Comparison of ENCODE assay signal across 9 mouse cellular contexts in genomic region chr3:126978768-126979410, GRCm38 (mm10).
DNase-seq lines count a peak whose midpoint lies in the region; ATAC-seq and TF ChIP-seq lines count a peak whose summit lies in the region.
"Had no signal": no experiment of that assay in that cellular context is flagged by ENCODE, and none has a peak within 500 bp of the region (broad histone marks: within the 10 kb centered on the region; RNA-seq: fewer than 3 reads in every experiment).

No protein-coding gene starts in this region.

- peak; percentile 40 for DNase-seq in ES-E14 (ENCODE audit: low read depth, low spot score)
- peak; percentile 86 for DNase-seq in adrenal gland, postnatal 14 days
- peak; percentile 84 for DNase-seq in embryo, embryonic 11 days
- DNase-seq in gastrocnemius, postnatal 4 days (ENCODE audit: low spot score in 2 of 2), result peak; percentile 62 to 79
- DNase-seq in kidney, postnatal 36 days, result peak; percentile 45 to 84
- peak; percentile 79 for DNase-seq in lung, postnatal 0 days (ENCODE audit: low spot score)
- DNase-seq in right cerebral cortex, adult 2 months (ENCODE audit: low spot score in 2 of 2), result peak; percentile 80 to 85

- 66% methylated on average over 11 of the region's 11 CpGs for WGBS in lung, postnatal 0 days

- no peaks in the 10 kb centered on the region for H3K36me3 ChIP-seq in ES-E14 (ENCODE audit: control insufficient read depth, insufficient read depth, low read length, poor library complexity, severe bottlenecking)
- H3K36me3 ChIP-seq in lung, postnatal 0 days (ENCODE audit: insufficient read depth, low read length), result no peaks in the 10 kb centered on the region
- H3K36me3 ChIP-seq: limb, embryonic 12.5 days had no signal

- TF ChIP-seq EP300 in lung, postnatal 0 days (IDR thresholded peaks at IDR 0.05), result no peak

- no peaks in the 10 kb centered on the region for H3K27me3 ChIP-seq in lung, postnatal 0 days (replicated peaks; ENCODE audit: insufficient read depth, low read length)
- H3K27me3 ChIP-seq: limb, embryonic 12.5 days had no signal

- peak; percentile 86 for TF ChIP-seq CTCF in lung, postnatal 0 days (IDR thresholded peaks at IDR 0.05)

- H3K4me1 ChIP-seq in ES-E14 (ENCODE audit: control insufficient read depth in 2 of 2, insufficient read depth in 2 of 2, low read length in 2 of 2, poor library complexity in 1 of 2), result no peaks in the 10 kb centered on the region; a peak in 1 of 4 replicates
- H3K4me1 ChIP-seq in lung, postnatal 0 days (ENCODE audit: insufficient read depth, low read depth, low read length), result no peaks in the 10 kb centered on the region
- H3K4me1 ChIP-seq: limb, embryonic 12.5 days had no signal

- no peak overlapping the region for H3K9ac ChIP-seq in ES-E14 (ENCODE audit: insufficient read depth, low read depth, low read length, poor library complexity, severe bottlenecking)
- H3K9ac ChIP-seq in lung, postnatal 0 days (replicated peaks; ENCODE audit: low read depth), result no peak overlapping the region
- H3K9ac ChIP-seq: limb, embryonic 12.5 days had no signal

- H3K4me2 ChIP-seq in lung, postnatal 0 days (replicated peaks; ENCODE audit: low read depth, low read length), result no peak overlapping the region
- H3K4me2 ChIP-seq: limb, embryonic 12.5 days had no signal

- no peak overlapping the region for H3K27ac ChIP-seq in ES-E14 (ENCODE audit: insufficient read depth, low read depth, low read length, poor library complexity, severe bottlenecking)
- H3K27ac ChIP-seq in lung, postnatal 0 days (ENCODE audit: low read length), result no peak overlapping the region
- H3K27ac ChIP-seq: limb, embryonic 12.5 days had no signal

- H3K9me3 ChIP-seq in ES-E14 (ENCODE audit: control insufficient read depth, insufficient read depth, low read depth, low read length), result no peaks in the 10 kb centered on the region
- no peaks in the 10 kb centered on the region for H3K9me3 ChIP-seq in lung, postnatal 0 days (ENCODE audit: low read length)
- H3K9me3 ChIP-seq: limb, embryonic 12.5 days had no signal

- ATAC-seq in lung, postnatal 0 days, result peak; percentile 55
- ATAC-seq in monocyte, adult 5-6 weeks (replicated peaks; ENCODE audit: insufficient number of reproducible peaks, low FRiP score, low TSS enrichment, poor library complexity, severe bottlenecking), result no peak

- H3K4me3 ChIP-seq in ES-E14 (ENCODE audit: insufficient read depth in 1 of 2, low read depth in 1 of 2, low read length in 2 of 2, poor library complexity in 1 of 2, severe bottlenecking in 1 of 2), result no peak overlapping the region
- H3K4me3 ChIP-seq in lung, postnatal 0 days (ENCODE audit: low read depth, low read length), result no peak overlapping the region
- H3K4me3 ChIP-seq: limb, embryonic 12.5 days had no signal

- in situ Hi-C loops in ES-E14 (cut with MboI; ENCODE audit: low sequenced_read_pairs in 2 of 2, unreplicated experiment in 2 of 2), result no loop called here

TF ChIP-seq in ES-E14, 5 proteins besides CTCF, POLR2A, EP300 and RAD21:
- TF ChIP-seq CHD2 (IDR thresholded peaks at IDR 0.05; ENCODE audit: low read depth, low read length), result no peak
- TF ChIP-seq MAFK (IDR thresholded peaks at IDR 0.05; ENCODE audit: insufficient read depth, low read depth, low read length), result no peak
- TF ChIP-seq ZNF384 (IDR thresholded peaks at IDR 0.05; ENCODE audit: low read depth, low read length), result no peak
- TF ChIP-seq ZC3H11A (IDR thresholded peaks at IDR 0.05; ENCODE audit: borderline replicate concordance, low read depth, low read length), result no peak
- TF ChIP-seq HCFC1 (IDR thresholded peaks at IDR 0.05; ENCODE audit: borderline replicate concordance, insufficient read depth, low read length), result no peak
